Mouse (Mus musculus) thymus, postnatal 36 days (tissue): ENCODE measurements at regions not wholly inside any gene's neighbourhood (a gene's known extent, or its start where the extent isn't known, plus 50 kb on each side); places are given as distances from the start of the nearest gene placed in this dataset.

ENCODE experiments used
- DNase-seq, 2 experiments: peaks; one replicate each; pipeline ENCODE4 v3.0.0; 2022; ENCODE audit warnings: mixed read lengths in 2 of 2

DNA sequence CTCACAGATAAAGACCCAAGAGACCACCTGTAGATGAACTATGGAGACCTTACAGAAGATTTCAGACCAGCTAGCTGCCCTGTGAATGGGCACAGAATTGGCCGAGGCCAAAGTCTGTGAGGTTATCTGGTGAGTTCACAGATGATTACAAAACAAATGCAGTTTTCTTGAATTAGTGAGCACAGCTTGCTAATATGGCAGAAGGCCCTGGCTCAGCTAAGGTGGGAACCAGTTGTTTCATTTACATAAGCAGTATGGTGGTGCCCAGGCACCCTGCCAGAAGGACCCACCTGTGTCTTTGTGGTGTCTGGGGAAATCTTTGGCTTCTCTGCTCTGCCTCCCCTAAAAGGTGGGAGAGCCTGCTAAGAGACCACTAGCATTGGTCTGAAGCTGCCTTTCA, 466.9 kb downstream of the Cd83 start:
- no peak for DNase-seq

DNA sequence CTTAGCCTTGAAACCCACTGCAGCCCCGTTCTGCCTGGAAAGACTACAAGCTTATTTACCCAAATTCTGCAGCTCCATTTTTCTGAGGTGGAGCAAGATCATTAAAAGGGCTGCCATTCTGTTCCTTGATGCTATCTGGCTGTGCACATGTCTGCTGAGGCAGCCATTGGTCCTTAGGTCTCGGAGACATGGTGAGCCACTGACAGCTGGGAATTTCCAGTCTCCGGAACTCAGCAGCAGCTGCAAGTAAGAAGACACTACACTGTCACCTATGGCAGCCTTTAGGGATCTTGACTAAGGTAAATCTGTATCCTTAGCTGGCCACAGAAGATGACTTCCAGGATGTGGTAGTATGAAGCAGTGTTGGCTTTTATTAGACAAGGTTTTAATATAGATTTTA, 467.9 kb downstream of the Cd83 start:
- no peak for DNase-seq

DNA sequence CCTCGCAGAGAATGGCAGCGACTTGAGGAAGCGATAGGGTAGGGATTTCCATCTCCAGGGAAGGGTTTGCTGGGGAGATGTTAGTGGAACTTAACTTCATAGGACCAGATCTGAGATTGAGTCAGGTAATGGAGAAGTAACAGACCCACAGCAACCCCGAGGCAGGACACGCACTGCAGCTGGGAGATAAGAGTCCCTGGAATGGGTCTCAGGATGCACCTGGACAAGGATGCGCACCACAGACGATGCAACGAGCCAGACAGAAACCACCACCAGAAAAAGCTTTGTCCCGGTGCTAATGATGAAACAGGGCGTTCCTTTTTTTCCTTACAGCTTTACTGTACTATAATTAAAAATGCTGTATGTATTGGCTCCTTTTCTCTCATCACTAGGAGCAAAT, 470.9 kb upstream of the Jarid2 start:
- no peak for DNase-seq

DNA sequence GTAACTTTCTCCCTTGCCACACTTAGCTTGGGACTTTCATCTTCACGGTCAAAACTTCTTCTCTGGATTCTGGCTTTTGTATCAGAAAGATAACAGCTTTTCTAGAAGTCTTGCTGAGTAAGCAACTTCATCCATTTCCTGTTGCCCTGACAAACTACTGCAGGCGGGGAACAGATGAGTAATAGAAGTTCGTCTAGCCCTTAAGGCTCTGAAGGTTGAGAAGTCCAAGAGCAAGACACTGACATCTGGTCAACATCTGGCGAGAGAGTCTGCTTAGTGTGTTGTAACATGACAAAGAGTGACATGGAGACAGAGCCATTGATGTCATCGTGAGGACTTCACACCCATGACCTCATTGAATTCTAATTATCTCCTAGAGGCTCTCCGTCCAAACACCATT, 469.2 kb upstream of the Jarid2 start:
- no peak for DNase-seq

DNA sequence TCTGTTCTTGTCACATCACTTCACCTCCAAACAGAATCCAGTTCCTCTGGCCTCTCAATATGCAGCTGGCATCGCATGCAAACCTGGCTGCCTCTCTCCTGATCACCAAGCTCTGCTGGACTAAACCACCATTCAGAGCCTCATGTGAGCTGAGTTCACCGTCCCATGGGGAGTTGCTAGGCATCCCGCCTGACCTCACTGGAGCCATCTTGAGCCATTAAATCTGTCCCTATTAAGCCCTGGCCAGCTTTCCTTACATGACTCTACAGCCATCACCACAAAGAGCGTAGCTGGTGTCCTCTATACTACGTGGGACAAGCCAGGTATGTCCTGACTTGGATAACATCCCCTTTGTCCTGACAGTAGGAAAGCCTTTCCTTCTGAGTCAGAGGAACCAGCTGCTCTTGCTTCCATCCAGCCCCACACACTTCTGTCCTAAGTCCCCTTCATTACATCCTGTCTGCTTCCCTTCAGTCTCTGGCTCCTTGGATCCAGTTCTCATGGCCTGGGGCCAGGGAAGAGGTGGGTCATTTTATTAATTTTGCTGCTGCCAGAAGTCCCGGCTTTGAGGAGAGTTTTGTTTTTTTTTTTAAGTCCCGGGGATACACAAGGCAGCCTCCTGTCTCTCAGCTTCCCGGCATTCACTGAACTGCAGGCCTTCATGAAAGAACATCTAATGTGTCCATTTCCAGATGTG, 468.5 kb upstream of the Jarid2 start:
- DNase-seq = no peak

DNA sequence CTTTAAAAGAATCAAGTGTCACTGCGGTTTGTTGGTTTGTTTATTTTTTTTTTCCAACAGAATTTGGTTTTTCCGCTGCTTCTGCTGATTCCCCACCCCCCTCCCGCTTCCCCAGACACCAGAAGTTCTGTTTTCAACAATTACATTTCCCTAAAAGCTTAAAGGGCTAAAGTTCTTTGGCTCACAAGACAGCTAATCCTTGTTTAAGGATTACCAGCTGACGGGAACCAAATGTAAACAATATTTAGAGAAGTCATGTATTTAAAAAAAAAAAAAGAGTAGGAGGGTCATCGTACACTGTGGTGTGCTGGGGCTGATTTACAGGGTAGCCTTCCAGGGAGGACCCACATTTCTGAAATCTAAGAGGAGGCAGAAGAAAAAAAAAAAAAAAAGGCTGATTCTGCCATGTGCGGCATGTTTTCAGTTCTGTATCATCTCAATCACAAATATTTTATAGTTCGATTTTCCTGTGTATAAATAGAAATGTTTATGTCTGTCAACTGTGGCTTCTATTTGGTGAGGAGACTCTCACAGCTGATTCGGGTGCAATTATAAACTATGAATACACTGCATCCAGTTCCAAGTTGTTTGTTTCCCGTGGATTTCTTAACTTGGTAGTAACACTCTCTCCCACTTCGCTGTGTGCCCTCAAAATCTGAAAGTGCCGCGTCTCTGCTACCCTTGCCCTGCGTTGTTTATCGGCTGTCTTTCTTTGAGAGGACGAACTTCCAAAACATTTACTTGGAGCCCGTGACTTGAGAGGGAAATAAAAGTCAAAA, 456.3 kb upstream of the Jarid2 start:
- DNase-seq = no peak

DNA sequence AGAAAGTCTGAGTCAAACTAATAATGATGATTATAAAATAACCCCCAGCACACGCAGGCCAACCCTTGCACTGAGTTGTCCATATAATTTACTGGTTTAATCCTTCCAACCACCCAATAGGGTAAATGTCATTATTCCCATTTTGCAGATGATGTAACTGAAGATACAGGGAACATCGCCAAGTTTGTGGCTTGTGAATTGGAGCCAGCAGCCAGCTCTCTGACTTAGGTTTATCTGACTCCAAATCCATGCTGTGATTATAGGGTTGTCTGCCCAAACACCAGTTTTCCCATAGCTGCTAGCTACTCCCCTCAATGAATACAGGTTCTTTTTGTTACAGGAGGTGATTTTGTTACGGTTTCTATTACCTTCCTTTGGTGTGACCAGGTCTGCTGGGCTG, 451.3 kb upstream of the Jarid2 start:
- DNase-seq = no peak

DNA sequence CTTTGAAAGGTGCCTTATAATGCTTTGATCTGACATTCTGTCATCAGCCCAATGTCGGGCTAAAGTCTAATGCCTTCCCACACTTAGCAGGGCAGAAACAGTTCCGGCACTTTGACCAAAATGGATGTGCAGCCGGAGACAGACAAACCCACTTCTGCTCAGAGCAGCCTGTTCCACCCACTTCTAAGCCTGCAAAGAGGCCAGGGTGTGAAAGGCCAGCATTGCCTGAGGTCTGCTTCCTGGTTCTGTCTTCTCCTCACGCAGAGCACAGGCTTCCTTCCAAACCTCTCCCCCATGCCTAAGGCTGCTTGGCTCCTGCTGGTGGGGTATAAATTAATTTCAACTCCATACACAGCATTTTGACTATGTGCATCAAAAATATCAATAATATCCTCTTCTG, 450.2 kb upstream of the Jarid2 start:
- DNase-seq = no peak

DNA sequence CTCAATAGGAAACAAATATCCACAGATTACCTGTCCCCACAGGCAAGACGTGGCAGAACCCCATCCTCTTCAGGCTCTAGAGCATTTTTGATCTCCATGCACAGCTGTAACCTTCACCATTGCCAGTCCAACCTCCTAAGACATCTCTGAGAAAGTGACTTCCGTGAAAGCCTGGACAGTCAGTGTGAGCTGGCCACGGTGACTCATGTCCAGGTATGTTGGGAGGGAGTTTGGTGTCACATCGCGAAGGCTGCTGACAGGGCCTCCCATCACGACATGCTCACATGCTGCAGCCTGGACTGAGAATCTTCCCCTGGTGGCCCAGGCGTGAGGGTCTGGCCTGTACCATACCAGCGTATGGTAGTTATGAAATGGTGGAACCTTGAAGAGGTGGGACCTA, 449.0 kb upstream of the Jarid2 start:
- no peak for DNase-seq

DNA sequence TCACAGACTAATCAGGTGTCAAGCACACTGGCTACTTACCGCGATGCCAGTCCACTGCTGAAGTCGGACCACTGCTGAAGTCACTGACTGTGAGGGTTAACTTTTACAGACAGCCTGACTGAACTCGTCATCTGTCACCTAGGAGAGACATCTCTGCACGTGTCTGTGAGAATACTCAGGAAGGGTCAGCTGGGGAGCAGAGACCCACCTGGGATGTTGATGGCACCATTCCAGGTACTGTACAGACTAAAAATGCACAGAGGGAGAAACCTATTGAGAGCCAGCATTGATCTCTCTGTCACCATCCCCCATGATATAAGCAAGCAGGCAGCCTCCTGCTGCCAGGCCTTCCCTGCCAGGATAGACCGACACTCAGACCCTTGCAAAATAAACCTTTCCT, 447.5 kb upstream of the Jarid2 start:
- DNase-seq = no peak

DNA sequence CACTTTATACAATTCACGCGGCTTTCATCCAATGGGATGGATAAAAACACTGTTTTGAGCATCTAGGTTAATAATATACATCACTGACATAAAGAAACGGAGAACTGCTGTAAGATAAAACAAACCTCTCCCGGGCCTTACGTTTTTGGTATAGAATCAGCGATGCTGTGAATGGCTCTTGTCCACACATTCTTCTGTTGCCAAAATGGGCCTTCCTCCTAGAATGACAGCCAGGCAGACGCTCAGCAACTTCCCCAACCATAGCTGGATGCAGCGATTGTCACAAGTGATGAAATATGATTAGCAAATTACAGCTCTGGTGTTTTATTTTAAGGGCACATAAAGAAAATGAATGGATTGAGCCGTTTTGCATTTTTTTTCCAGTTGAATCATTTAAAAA, 447.0 kb upstream of the Jarid2 start:
- no peak for DNase-seq

DNA sequence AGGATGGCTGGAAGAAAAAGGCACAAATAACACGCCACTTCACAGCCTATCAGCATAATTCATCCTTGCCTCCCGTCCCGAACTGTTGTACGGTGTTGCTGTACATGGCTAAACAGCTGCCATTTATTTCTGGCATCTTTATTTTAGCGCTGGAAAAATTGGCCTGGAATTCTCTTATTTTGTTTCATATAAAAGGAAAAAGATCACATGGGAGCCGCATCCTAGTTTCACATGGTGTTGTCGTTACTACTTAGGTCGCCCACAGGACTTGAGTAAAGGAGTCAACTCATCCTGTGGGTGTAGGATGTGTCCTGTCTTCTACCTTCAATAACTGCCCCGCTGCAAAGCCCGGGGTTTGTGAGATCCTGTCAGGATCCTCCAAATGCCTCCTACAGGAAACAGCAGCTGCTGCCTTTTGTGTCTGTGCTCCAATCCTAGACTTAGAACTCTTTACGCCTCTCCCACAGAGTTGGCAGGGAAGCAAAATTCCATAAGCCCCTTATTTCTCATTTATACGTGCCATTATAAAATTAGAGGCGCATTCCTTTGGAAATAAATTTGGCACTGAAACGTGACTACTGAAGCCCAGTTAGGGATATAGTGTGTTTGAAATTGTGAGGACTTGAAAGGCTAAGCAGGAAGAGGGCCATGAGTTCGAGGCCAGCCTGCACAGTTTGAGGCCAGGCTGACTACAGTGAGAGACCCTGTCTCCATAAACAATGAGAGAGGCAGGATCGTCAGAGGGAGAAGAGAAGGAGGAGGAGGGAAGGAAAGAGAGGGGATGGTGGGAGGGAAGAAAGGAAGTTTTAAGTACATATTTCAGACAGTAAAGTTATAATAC, 446.3 kb upstream of the Jarid2 start:
- no peak for DNase-seq

DNA sequence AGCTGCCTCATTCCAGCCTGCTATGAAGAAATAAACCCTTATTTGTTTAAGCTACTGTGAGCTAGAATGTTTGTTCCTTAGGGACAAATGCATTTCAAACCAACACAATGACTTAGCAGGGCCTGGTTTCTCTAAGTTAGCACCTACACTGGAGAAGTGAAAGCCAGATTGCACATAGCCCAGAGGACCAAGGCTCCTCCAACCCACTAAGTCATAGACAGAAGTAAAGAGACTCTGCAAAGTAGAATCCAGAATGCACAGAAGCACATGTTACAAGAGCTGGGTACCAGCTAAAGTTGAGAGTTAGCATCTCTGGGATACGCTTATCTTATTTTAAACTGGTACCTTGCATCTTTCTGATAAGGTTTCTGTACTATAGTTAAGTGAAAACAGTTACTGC, 443.4 kb upstream of the Jarid2 start:
- no peak for DNase-seq

DNA sequence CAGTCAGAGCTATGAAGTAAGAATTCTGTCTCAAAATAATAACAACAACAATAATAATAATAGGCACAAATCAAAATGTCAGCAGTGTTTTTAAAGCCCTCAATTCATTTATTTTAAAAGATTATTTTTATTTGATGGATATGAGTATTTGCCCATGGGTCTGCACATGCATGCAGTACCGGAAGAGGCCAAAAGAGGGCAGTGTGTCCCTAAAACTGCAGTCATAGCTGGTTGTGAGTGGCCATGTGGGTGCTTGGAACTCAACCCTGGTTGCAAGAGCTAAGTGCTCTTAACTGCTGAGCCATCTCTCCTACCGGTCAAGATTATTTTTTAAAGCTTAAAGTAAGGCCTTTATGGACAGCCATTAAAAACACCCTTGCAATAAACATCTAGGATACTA, 439.1 kb upstream of the Jarid2 start:
- no peak for DNase-seq

DNA sequence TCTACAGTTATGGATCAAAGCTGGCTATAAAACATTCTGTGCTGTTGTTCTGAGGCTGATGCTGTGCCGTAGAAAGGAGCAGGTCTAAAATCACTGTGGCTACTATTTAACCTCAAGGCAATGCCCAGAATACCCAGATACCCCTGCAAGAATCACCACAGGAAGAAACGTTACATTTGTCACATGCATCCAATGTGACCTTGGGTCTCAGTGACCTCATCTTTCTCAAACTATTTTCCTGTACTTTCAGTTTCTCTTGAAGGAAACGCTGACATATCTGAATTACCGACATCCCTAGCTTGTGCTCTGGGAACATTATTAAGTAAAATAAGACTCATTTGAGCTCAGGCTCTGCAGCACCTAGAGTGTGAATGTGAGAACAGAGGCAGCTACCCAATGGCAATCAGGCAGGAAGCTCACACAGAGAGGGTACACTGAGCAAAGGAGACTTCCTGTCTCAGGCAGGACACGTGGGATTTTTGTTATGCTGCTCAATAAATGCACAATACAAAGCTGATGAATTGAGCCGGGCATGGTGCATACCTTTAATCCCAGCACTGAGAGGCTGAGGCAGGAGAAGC, 436.7 kb upstream of the Jarid2 start:
- peak; percentile 23 to 35 for DNase-seq

DNA sequence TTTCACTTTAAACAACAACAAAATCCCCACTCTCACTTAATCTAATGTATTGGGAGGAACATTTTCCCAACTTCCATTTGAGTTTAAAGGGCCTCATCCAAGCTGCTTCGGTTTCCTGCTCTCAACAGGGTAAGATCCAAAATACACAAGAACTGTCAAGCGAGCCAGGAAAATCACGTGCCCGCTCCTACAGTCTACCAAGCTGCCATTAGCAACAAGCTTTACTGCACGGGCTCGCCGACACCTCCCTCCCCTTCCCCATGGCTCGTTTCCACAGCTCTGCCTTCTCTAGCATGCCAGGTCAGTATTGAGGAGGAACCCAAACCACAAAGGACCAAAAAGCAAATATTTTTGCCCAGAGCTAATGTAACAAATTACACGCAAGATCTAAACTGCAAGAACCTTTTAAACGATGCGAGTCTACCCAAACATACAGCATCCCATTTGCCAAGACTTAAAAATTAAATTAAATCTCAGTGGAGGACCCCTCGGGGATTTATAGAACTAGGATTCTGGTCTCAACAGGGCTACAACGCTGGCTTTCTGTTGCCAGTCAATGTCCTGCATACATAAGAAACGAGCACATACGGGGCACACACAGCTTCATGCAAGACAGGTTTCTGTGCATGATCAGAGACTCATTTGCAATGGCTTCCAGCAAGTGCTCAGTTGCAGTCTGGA, 435.4 kb upstream of the Jarid2 start:
- no peak for DNase-seq

DNA sequence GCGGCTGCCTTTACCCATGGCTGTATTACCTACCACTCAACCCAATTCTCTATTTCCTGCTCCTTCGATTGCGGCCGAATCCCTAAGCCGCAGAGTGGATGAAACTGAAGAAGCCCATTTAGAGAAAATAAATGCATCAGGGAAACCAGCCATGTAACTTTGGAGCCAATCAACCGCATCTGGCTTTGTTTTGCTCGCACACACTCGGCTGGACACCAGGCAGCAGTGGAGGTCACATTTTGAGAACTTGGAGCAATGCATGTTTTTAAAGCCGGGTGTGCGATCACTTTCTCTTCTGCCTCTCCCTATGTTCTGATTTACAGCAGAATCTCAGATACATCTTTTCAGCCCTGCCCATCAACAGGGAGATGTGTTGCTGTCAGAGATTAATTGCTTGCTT, 433.7 kb upstream of the Jarid2 start:
- DNase-seq = no peak

DNA sequence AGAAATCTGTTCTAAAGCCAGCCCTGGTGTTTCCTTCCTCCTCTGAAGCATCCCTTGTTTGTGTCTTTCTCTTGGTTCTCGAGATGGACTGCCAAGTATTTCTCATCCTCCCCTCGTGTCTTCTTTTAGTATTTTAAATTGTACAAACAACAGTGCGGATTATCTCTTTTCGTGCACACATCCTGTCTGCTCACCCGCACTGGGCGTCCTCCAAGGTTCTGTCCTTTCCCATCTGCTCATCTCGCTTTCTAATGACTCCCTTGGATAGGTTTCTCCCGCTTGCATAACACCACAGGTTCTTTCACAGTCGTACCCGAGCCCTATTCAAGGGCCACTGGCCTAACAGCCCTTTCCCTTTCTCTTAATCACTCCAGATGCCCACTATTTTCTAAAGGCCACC, 428.7 kb upstream of the Jarid2 start:
- no peak for DNase-seq

DNA sequence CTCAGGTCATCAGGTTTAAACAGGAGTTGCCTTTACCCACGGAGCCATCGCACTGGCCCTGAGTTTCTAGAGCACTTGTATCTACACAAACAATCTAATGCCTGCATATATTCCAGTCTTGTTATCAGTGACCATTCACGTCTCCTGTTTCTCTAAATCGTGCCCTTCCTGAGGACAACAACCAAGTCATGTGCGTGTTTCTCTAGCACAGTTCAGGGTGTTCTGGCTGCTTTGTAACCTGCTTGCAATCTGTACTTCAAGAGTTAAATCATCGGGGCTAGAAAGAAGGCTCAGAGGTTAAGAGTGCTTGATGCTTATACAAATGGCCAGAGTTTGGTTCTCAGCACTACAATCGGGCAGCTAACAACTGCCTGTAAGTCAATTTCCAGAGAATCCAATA, 428.1 kb upstream of the Jarid2 start:
- no peak for DNase-seq

DNA sequence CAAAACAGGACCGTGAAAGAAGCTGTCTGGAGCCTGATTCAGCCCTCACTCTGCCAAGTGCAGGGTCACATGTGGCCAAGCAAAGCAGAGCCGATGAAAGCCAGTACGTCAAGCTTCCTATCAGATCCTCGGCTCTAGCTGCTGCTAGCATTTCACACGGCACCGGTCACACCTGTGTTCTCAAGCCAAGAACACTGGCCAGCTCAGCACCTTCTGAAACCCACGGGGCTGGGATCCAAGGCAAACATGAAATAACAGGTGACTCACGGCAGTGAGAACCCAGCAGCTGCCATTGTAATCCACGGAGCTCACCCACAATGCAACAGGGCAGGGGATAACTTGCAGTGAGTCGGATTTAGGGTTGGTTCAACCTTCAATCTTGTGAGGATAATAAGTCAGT, 427.3 kb upstream of the Jarid2 start:
- DNase-seq = no peak

DNA sequence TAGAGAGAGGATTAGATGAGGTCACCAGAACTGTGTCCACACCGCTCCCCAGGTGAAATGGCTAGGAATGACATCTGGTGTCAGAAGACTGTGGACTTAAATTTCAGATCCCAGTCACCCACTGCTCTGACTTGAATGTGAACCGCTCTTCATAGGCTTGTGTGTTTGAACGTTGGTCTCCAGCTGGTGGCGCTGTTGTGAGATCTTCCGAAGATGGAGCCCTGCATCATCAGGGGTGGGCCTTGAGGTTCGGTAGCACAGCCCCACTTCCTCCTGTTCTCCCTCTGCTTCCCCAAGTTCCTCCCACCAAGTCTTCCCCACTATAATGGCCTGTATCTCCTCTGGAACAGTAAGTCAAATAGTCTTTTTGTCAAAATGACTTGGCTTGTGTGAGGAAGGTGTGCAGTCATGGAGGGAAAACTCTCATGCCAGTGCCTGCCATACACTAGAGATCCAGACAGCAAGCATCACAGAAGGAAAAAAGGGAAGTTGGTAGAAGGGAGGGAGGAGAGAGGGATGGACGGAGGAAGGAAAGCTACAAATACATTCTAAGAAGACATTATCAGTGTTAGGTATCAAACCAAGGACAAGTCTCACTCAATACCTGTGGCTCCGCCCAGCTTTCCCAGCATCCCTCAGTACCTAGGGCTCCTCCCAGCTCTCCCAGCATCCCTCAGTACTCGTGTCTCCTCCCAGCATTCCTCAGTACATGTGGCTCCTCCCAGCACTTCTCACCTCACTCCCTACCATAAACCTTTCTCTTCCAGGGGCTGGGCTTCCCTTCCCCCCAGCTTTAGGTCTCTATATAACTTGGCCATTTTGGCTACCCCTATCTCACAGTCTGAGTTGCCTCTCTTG, 423.9 kb upstream of the Jarid2 start:
- peak; percentile 49 to 54 for DNase-seq
